ENCODE assay signal across 19 mouse cellular contexts in the genomic region with DNA sequence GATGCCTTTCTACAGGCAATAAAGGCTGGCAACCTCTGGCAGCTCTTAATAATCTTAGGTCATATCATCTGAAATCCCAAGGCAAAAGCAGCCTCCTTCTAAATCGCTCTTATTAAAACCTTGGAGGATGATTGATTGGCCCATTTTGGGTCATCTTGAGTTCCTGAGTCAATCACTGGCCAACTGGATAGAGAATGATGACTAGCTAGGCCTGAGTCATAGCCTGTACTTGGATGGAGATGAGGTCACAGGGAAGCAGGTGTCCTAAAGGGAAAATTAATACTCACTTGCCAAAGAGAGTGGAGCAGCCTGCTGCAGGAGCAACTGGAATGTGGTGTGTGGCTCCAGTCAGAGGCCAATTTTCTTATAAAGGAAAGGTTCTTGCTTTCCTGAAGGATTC.
A peak's percentile ranks its signal among the peaks of the same experiment; 100 is the strongest.
DNase-seq lines count a peak whose midpoint lies in the region; ATAC-seq and TF ChIP-seq lines count a peak whose summit lies in the region.
"Had no signal": no experiment of that assay in that cellular context is flagged by ENCODE, and none has a peak within 500 bp of the region (broad histone marks: within the 10 kb centered on the region; RNA-seq: fewer than 3 reads in every experiment).

No protein-coding gene starts in this region.

- DNase-seq in adrenal gland, postnatal 36 days: peak; percentile 13 to 31
- no peak for DNase-seq in adrenal gland, postnatal 14 days
- DNase-seq in Patski (ENCODE audit: low read depth, low spot score): no peak
- DNase-seq in neural tube, embryonic 10.5 days (ENCODE audit: extremely low spot score, low spot score): no peak
- no peak for DNase-seq in thymus, postnatal 10 days (ENCODE audit: low spot score in 2 of 2)
- DNase-seq: cerebellum, adult 18-20 months; cerebellum, adult 9-11 months; cerebellum, postnatal 36 days; gastrocnemius, postnatal 25 days; kidney, adult 2 months had no signal

- H3K4me3 ChIP-seq in C2C12 (ENCODE audit: insufficient read depth, poor library complexity, severe bottlenecking): no peak overlapping the region
- H3K4me3 ChIP-seq: embryonic facial prominence, embryonic 13.5 days; forebrain, embryonic 12.5 days; heart, embryonic 12.5 days; hindbrain, embryonic 10.5 days; intestine, embryonic 15.5 days had no signal

- no peaks in the 10 kb centered on the region for H3K36me3 ChIP-seq in C2C12 (ENCODE audit: control insufficient read depth, insufficient read depth)
- H3K36me3 ChIP-seq: embryonic facial prominence, embryonic 13.5 days; forebrain, embryonic 12.5 days; heart, embryonic 12.5 days; hindbrain, embryonic 10.5 days; intestine, embryonic 15.5 days had no signal

- no peaks in the 10 kb centered on the region for H3K27me3 ChIP-seq in C2C12 (ENCODE audit: control insufficient read depth, insufficient read depth, insufficient read length)
- no peaks in the 10 kb centered on the region for H3K27me3 ChIP-seq in Patski
- H3K27me3 ChIP-seq: CH12.LX; embryonic facial prominence, embryonic 13.5 days; forebrain, embryonic 12.5 days; intestine, embryonic 15.5 days had no signal

- H3ac ChIP-seq in C2C12 (ENCODE audit: control insufficient read depth, insufficient read length, low read depth): no peak overlapping the region

- in situ Hi-C loops in Patski (cut with MboI; ENCODE audit: low pct_unique_long_range_greater_than_20kb): no loop called here

- TF ChIP-seq CTCF in C2C12 (IDR thresholded peaks at IDR 0.05; ENCODE audit: control insufficient read depth, insufficient read depth, insufficient read length) (no peak), Patski (IDR thresholded peaks at IDR 0.05) (no peak)

- H3K79me2 ChIP-seq in C2C12 (ENCODE audit: control insufficient read depth, insufficient read depth): no peaks in the 10 kb centered on the region

- POLR2A ChIA-PET in Patski (lab: Charles Lee): no interaction called here

- CTCF ChIA-PET in Patski (lab: Charles Lee): interaction anchor here (2.0 to 2.1 kb wide), 2 partner anchors 9 to 12 kb away, joined by 6 to 7 read pairs; no protein-coding TSS in a partner anchor

- ATAC-seq in Patski: peak; percentile 47
- ATAC-seq: activated CD4-positive, CD25-positive, alpha-beta regulatory T cell, adult 4 months; forebrain, embryonic 16.5 days; intestine, embryonic 15.5 days had no signal

- H3K79me3 ChIP-seq in C2C12 (ENCODE audit: low read depth): no peaks in the 10 kb centered on the region

TF ChIP-seq in C2C12, 6 proteins besides CTCF, POLR2A, EP300 and RAD21:
- TF ChIP-seq FOSL1 (IDR thresholded peaks at IDR 0.05; ENCODE audit: insufficient read depth, low read length, poor library complexity, severe bottlenecking): no peak
- peak; percentile 87 for TF ChIP-seq MYOD1 (IDR thresholded peaks at IDR 0.05; ENCODE audit: control insufficient read depth, insufficient read length, low read depth)

Comparison
In these comparisons a context has a peak if more than half of its experiments do, and no peak if none do; other contexts are left out.
1. DNase-seq: peak in adrenal gland, postnatal 36 days (2 of 2); none in adrenal gland, postnatal 14 days (single experiment), Patski (single experiment), neural tube, embryonic 10.5 days (single experiment) and thymus, postnatal 10 days (0 of 2).